Mouse (Mus musculus): ENCODE data around the gene Iqgap1. TPM values are rescaled to one million over a fixed set of nuclear protein-coding genes. Genes with fewer than 3 reads are reported as not detected.

The Iqgap1 gene
- polyA plus RNA-seq, 1 experiment from 2014 or later: 99.2 TPM

GRCm38 (mm10) chr7:80802412-80803160 lies 23.2 kb downstream of the Iqgap1 start:
- Histone ChIP-seq H3K27ac (ENCODE audit: low read length) (peak overlapping the region; percentile 98), H3K4me3 (replicated peaks; ENCODE audit: low read length) (peak overlapping the region; percentile 95), H3K4me1 (ENCODE audit: control insufficient read depth, insufficient read depth, low read length) (peaks cover 8% of the 10 kb centered on the region; the same call in 1 of the 2 replicates), H3K36me3 (ENCODE audit: control insufficient read depth, insufficient read depth, low read length) (peaks cover 19% of the 10 kb centered on the region), H3K4me2 (ENCODE audit: low read depth, low read length) (peak overlapping the region; percentile 66), H3K9ac (ENCODE audit: low read length) (peak overlapping the region; percentile 95), H3K9me3 (replicated peaks; ENCODE audit: control insufficient read depth, low read length) (no peaks in the 10 kb centered on the region), H3K27me3 (ENCODE audit: control insufficient read depth, insufficient read depth, low read length) (no peaks in the 10 kb centered on the region)
- peak; percentile 80 for ATAC-seq (ENCODE audit: insufficient read depth, low FRiP score)
- WGBS: 1% methylated on average over 37 of the region's 37 CpGs

- Histone ChIP-seq H3K4me3 (replicated peaks; ENCODE audit: low read length) (no peak overlapping the region), H3K27me3 (ENCODE audit: control insufficient read depth, insufficient read depth, low read length) (no peaks in the 10 kb centered on the region), H3K36me3 (ENCODE audit: control insufficient read depth, insufficient read depth, low read length) (peaks cover 33% of the 10 kb centered on the region), H3K9ac (ENCODE audit: low read length) (no peak overlapping the region), H3K27ac (ENCODE audit: low read length) (no peak overlapping the region), H3K4me1 (ENCODE audit: control insufficient read depth, insufficient read depth, low read length) (peaks cover 17% of the 10 kb centered on the region; the same call in 1 of the 2 replicates), H3K4me2 (ENCODE audit: low read depth, low read length) (no peak overlapping the region), H3K9me3 (replicated peaks; ENCODE audit: control insufficient read depth, low read length) (no peaks in the 10 kb centered on the region)
- no peak for ATAC-seq (ENCODE audit: insufficient read depth, low FRiP score)
- 79% methylated on average over 5 of the region's 5 CpGs for WGBS
These were observed 26.5 kb downstream of the Iqgap1 start for GRCm38 (mm10) chr7:80799307-80799706.

GRCm38 (mm10) chr7:80796805-80797567 lies 28.8 kb downstream of the Iqgap1 start:
- no peaks in the 10 kb centered on the region for H3K27me3 ChIP-seq (ENCODE audit: control insufficient read depth, insufficient read depth, low read length)
- no peak overlapping the region for H3K4me2 ChIP-seq (ENCODE audit: low read depth, low read length)
- peaks cover 33% of the 10 kb centered on the region for H3K36me3 ChIP-seq (ENCODE audit: control insufficient read depth, insufficient read depth, low read length)
- WGBS: 61% methylated on average over 15 of the region's 15 CpGs
- H3K9me3 ChIP-seq (replicated peaks; ENCODE audit: control insufficient read depth, low read length): no peaks in the 10 kb centered on the region
- H3K27ac ChIP-seq (ENCODE audit: low read length): peak overlapping the region; percentile 14
- H3K4me3 ChIP-seq (replicated peaks; ENCODE audit: low read length): no peak overlapping the region
- peaks cover 16% of the 10 kb centered on the region; the same call in 1 of the 2 replicates for H3K4me1 ChIP-seq (ENCODE audit: control insufficient read depth, insufficient read depth, low read length)
- no peak for ATAC-seq (ENCODE audit: insufficient read depth, low FRiP score)
- H3K9ac ChIP-seq (ENCODE audit: low read length): no peak overlapping the region

- Histone ChIP-seq H3K4me1 (ENCODE audit: control insufficient read depth, insufficient read depth, low read length) (peaks cover 12% of the 10 kb centered on the region; the same call in 1 of the 2 replicates), H3K36me3 (ENCODE audit: control insufficient read depth, insufficient read depth, low read length) (peaks cover 33% of the 10 kb centered on the region), H3K4me2 (ENCODE audit: low read depth, low read length) (no peak overlapping the region), H3K4me3 (replicated peaks; ENCODE audit: low read length) (no peak overlapping the region), H3K9me3 (replicated peaks; ENCODE audit: control insufficient read depth, low read length) (no peaks in the 10 kb centered on the region), H3K27ac (ENCODE audit: low read length) (peak overlapping the region; percentile 24; the same call in 1 of the 2 replicates), H3K9ac (ENCODE audit: low read length) (no peak overlapping the region), H3K27me3 (ENCODE audit: control insufficient read depth, insufficient read depth, low read length) (no peaks in the 10 kb centered on the region)
- no peak for ATAC-seq (ENCODE audit: insufficient read depth, low FRiP score)
- 81% methylated on average over 6 of the region's 6 CpGs for WGBS
These were observed 29.5 kb downstream of the Iqgap1 start for GRCm38 (mm10) chr7:80796258-80796657.

- Histone ChIP-seq H3K9me3 (replicated peaks; ENCODE audit: control insufficient read depth, low read length) (no peaks in the 10 kb centered on the region), H3K27ac (ENCODE audit: low read length) (peak overlapping the region; percentile 76), H3K9ac (ENCODE audit: low read length) (no peak overlapping the region), H3K4me3 (replicated peaks; ENCODE audit: low read length) (no peak overlapping the region), H3K27me3 (ENCODE audit: control insufficient read depth, insufficient read depth, low read length) (no peaks in the 10 kb centered on the region), H3K36me3 (ENCODE audit: control insufficient read depth, insufficient read depth, low read length) (no peaks in the 10 kb centered on the region), H3K4me2 (ENCODE audit: low read depth, low read length) (0 out of 2 replicates have a peak overlapping the region, but pooled peaks have one; percentile 10), H3K4me1 (ENCODE audit: control insufficient read depth, insufficient read depth, low read length) (peaks cover 37% of the 10 kb centered on the region)
- ATAC-seq (ENCODE audit: insufficient read depth, low FRiP score): 0 out of 2 replicates have a peak, but pooled peaks have one; percentile 42
- WGBS: 22% methylated on average over 5 of the region's 5 CpGs
These were observed 36.2 kb downstream of the Iqgap1 start for GRCm38 (mm10) chr7:80789534-80789933.

- H3K4me2 ChIP-seq (ENCODE audit: low read depth, low read length): 0 out of 2 replicates have a peak overlapping the region, but pooled peaks have one; percentile 10
- no peak overlapping the region for H3K9ac ChIP-seq (ENCODE audit: low read length)
- no peak overlapping the region for H3K4me3 ChIP-seq (replicated peaks; ENCODE audit: low read length)
- 7% methylated on average over 1 of the region's 1 CpGs for WGBS
- H3K4me1 ChIP-seq (ENCODE audit: control insufficient read depth, insufficient read depth, low read length): peaks cover 40% of the 10 kb centered on the region
- no peak overlapping the region for H3K27ac ChIP-seq (ENCODE audit: low read length)
- no peaks in the 10 kb centered on the region for H3K36me3 ChIP-seq (ENCODE audit: control insufficient read depth, insufficient read depth, low read length)
- H3K27me3 ChIP-seq (ENCODE audit: control insufficient read depth, insufficient read depth, low read length): no peaks in the 10 kb centered on the region
- peak; percentile 54; the same call in 1 of the 2 replicates for ATAC-seq (ENCODE audit: insufficient read depth, low FRiP score)
- no peaks in the 10 kb centered on the region for H3K9me3 ChIP-seq (replicated peaks; ENCODE audit: control insufficient read depth, low read length)
These were observed 36.7 kb downstream of the Iqgap1 start for GRCm38 (mm10) chr7:80789061-80789460.

- 59% methylated on average over 7 of the region's 7 CpGs for WGBS
- Histone ChIP-seq H3K27me3 (ENCODE audit: control insufficient read depth, insufficient read depth, low read length) (no peaks in the 10 kb centered on the region), H3K27ac (ENCODE audit: low read length) (peak overlapping the region; percentile 47; the same call in 1 of the 2 replicates), H3K4me1 (ENCODE audit: control insufficient read depth, insufficient read depth, low read length) (peaks cover 50% of the 10 kb centered on the region), H3K9me3 (replicated peaks; ENCODE audit: control insufficient read depth, low read length) (no peaks in the 10 kb centered on the region), H3K36me3 (ENCODE audit: control insufficient read depth, insufficient read depth, low read length) (no peaks in the 10 kb centered on the region), H3K9ac (ENCODE audit: low read length) (no peak overlapping the region), H3K4me2 (ENCODE audit: low read depth, low read length) (no peak overlapping the region), H3K4me3 (replicated peaks; ENCODE audit: low read length) (no peak overlapping the region)
- no peak for ATAC-seq (ENCODE audit: insufficient read depth, low FRiP score)
These were observed 37.8 kb downstream of the Iqgap1 start for GRCm38 (mm10) chr7:80788002-80788401.

- peak; percentile 34; the same call in 1 of the 2 replicates for ATAC-seq (ENCODE audit: insufficient read depth, low FRiP score)
- Histone ChIP-seq H3K36me3 (ENCODE audit: control insufficient read depth, insufficient read depth, low read length) (no peaks in the 10 kb centered on the region), H3K4me1 (ENCODE audit: control insufficient read depth, insufficient read depth, low read length) (peaks cover 60% of the 10 kb centered on the region), H3K27me3 (ENCODE audit: control insufficient read depth, insufficient read depth, low read length) (no peaks in the 10 kb centered on the region), H3K9ac (ENCODE audit: low read length) (no peak overlapping the region; the same call in 1 of the 2 replicates), H3K27ac (ENCODE audit: low read length) (peak overlapping the region; percentile 54), H3K4me3 (replicated peaks; ENCODE audit: low read length) (no peak overlapping the region), H3K9me3 (replicated peaks; ENCODE audit: control insufficient read depth, low read length) (no peaks in the 10 kb centered on the region), H3K4me2 (ENCODE audit: low read depth, low read length) (no peak overlapping the region; the same call in 1 of the 2 replicates)
- WGBS: 44% methylated on average over 6 of the region's 6 CpGs
These were observed 39.0 kb downstream of the Iqgap1 start for GRCm38 (mm10) chr7:80786746-80787145.

- 68% methylated on average over 5 of the region's 5 CpGs for WGBS
- Histone ChIP-seq H3K36me3 (ENCODE audit: control insufficient read depth, insufficient read depth, low read length) (no peaks in the 10 kb centered on the region), H3K4me3 (replicated peaks; ENCODE audit: low read length) (no peak overlapping the region), H3K4me1 (ENCODE audit: control insufficient read depth, insufficient read depth, low read length) (peaks cover 59% of the 10 kb centered on the region), H3K4me2 (ENCODE audit: low read depth, low read length) (no peak overlapping the region), H3K27ac (ENCODE audit: low read length) (peak overlapping the region; percentile 10), H3K9me3 (replicated peaks; ENCODE audit: control insufficient read depth, low read length) (no peaks in the 10 kb centered on the region), H3K27me3 (ENCODE audit: control insufficient read depth, insufficient read depth, low read length) (no peaks in the 10 kb centered on the region), H3K9ac (ENCODE audit: low read length) (no peak overlapping the region)
- ATAC-seq (ENCODE audit: insufficient read depth, low FRiP score): no peak
These were observed 41.9 kb downstream of the Iqgap1 start for GRCm38 (mm10) chr7:80783841-80784240.
